Mouse (Mus musculus) right cerebral cortex, adult 2 months (tissue): Measurements from ENCODE around the gene Pskh1.

ENCODE experiments used
- DNase-seq, 2 experiments: peaks; one replicate each; pipeline ENCODE4 v3.0.0; 2021 to 2022; ENCODE audit warnings: low spot score in 2 of 2

The Pskh1 gene

GRCm38 (mm10) chr8:105957813-105958212 lies 57.6 kb downstream of the Pskh1 start:
- no peak for DNase-seq

GRCm38 (mm10) chr8:105959350-105959749 lies 59.1 kb downstream of the Pskh1 start:
- DNase-seq: no peak

- DNase-seq: no peak
These were observed 60.9 kb downstream of the Pskh1 start for GRCm38 (mm10) chr8:105961101-105961500.

- DNase-seq: no peak
These were observed 61.3 kb downstream of the Pskh1 start for GRCm38 (mm10) chr8:105961536-105961935.

GRCm38 (mm10) chr8:105964506-105965265 lies 64.4 kb downstream of the Pskh1 start:
- DNase-seq: no peak

- DNase-seq: no peak
These were observed 65.1 kb downstream of the Pskh1 start for GRCm38 (mm10) chr8:105965266-105965904.

DNA sequence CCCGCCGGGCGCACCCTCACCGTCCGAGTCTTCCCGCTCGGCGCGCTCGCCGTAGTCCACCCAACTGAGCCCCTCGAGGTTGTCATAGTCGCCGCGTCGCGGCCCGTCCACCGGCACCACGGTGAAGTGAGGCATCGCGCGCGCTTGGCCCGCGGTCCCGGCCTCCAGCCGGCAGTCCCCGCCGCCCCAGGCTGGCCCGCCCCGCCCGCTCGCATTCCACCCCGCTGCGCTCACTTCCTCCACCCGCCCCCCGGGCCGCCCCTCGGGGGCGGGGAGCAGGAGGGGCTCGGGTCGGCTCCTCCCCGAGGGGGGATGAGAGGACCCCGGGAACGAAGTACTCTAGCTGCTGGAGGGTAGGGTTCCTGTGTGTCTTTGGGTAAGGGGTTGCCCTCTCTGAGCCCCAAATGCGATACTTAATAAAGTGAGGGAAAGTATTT lies 65.7 kb downstream of the Pskh1 start, which contains the start of gene Slc12a4:
Slc12a4 (minus strand) TSS at position 193 of the 437 bp plus-strand sequence.
- DNase-seq: peak in 1 of 2 experiments; percentile 28

DNA sequence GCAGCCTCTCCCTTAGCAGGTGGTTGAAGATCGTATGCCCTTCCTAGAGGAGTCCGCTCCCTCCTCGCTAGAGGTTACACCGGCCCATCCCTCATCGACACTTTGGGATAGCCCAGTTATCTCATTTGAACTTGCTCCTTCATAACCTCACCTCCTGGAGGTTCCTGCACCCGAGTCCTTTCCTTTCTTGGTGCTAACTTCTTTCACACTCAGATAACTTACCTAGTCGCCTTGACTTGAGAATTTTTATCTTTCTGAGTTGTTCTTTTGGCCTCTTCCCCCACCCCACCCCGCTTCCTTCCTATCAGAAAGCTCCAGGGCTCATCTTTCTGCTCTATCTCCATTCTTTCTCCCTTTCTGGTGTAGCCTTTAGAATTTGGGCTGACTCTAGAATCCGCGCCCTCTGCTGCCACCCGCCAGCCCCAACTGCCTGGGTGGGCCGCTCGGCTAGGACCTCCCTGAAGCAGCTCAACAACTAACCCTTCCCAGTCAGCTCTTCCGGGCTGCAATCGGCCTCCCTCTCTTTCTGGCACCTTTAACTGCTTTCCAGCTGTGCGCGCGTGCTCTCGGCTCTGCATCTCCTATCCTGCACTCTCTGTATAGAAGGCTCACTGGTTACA lies 66.6 kb downstream of the Pskh1 start:
- no peak for DNase-seq

DNA sequence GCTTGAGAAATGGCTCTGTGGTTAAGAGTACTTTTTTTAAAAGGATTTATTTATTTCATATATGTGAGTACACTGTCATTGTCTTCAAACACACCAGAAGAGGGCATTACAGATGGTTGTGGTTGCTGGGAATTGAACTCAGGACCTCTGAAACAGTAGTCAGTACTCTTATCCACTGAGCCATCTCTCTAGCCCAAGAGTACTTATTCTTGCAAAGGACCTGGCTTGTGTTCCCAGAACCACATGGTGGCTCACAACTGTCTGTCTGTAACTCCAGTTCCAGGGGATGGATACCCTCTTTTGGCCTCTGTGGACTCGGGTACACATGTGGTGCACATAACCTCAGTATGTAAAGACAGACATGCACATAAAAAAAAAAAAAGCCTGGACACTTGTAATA lies 69.1 kb downstream of the Pskh1 start:
- DNase-seq: no peak

DNA sequence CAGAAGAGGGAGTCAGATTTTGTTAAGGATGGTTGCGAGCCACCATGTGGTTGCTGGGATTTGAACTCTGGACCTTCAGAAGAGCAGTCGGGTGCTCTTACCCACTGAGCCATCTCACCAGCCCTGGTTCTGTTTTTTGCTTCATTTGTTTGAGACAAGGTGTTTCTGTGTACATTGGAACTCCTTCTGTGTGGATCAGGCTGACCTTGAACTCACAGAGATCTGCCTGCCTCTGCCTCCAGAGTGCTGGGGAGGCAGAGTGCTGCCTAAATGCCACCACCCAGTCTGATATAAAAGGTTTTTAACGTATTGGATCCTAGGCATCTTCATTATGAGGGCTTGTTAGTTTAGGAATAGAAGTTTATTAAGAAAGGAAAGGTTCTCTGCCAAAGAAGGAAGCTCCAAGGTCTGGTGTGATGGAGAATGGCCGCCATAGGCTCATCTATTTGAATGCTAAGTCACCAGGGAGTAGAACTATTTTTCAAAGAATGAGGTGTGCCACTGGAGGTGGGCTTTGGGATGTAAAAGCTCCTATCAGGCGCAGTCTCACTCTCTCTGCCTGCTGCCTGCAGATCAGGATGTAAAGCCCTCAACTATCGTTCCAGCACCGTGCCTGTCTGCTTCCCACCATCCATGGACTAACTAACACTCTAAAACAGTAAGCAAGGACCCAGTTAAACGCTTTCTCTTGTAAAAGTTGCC lies 70.9 kb downstream of the Pskh1 start:
- DNase-seq: no peak

GRCm38 (mm10) chr8:105975363-105975762 lies 75.1 kb downstream of the Pskh1 start:
- DNase-seq: no peak

DNA sequence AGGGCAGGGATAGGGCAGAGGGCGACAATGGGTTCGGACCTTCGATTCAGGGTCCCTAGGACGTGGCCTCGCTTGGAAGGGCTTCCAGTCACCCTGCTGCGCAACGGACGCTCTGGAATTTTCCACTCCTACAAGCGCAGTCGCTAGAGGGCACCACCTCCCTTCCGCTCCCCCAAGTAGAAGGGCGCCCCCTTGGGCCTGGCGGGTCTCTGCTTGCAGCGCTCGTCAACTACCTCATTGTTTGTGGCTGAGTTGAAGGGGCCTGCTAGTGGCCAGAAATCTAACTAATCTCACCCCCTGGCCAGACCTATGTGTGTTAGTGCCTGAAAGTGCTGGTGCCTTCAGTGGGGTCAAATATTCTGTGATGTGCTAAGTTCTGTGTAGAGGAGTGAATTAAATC lies 79.1 kb downstream of the Pskh1 start, which contains the start of gene Dpep3:
Dpep3 (minus strand) TSS at position 105 of the 400 bp plus-strand sequence.
- no peak for DNase-seq

DNA sequence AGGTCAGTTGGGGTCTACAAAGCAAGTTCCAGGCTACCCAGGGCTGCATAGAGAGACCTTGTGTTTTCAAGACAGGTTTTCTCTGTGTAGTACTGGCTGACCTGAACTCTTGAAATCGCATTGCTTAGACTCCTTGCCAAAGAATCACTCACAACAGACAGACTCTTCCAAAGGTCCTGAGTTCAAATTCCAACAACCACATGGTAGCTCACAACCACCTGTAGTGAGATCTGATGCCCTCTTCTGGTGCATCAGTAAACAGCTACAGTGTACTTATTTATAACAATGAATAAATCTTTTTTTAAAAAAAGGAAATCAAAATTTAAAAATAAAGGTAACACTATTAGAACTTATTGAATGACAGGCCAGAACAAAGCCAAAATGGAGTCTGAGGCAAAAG lies 80.9 kb downstream of the Pskh1 start:
- DNase-seq: no peak
